Mouse (Mus musculus) liver, embryonic 14.5 days (tissue): ENCODE measurements at regions not wholly inside any gene's neighbourhood (a gene's known extent, or its start where the extent isn't known, plus 50 kb on each side); places are given as distances from the start of the nearest gene placed in this dataset.

Experiments used
- ATAC-seq: fragments of 200-750 bp; cut with Nextera tagmentation; 2 replicates; pipeline ENCODE4 v1.8.0; 2017; ENCODE audit warnings: moderate number of reproducible peaks, mild to moderate bottlenecking, moderate library complexity; ENCODE audit not compliant: insufficient read depth
- DNase-seq, 3 experiments: peaks; one replicate each; pipeline ENCODE4 v3.0.0-alpha.2; 2012 to 2013; ENCODE audit warnings: low read depth in 3 of 3, low spot score in 3 of 3
- H3K27ac ChIP-seq: fragments of 300-500 bp; sonication (generic); 2 replicates; pipeline ENCODE4 v1.5.1; 2014; ENCODE audit warnings: moderate library complexity, mild to moderate bottlenecking, control low read depth, inconsistent platforms
- H3K27me3 ChIP-seq: fragments of 300-500 bp; sonication (generic); 2 replicates; pipeline ENCODE4 v1.6.1; 2014; ENCODE audit warnings: mild to moderate bottlenecking, low read length, moderate library complexity; ENCODE audit not compliant: control insufficient read depth, insufficient read depth
- H3K36me3 ChIP-seq: fragments of 300-500 bp; sonication (generic); replicated peaks from 2 replicates; pipeline ENCODE4 v1.6.1; 2014; ENCODE audit warnings: low read depth; ENCODE audit not compliant: control insufficient read depth, insufficient read depth
- H3K4me1 ChIP-seq, 2 experiments: fragments of 200-500 bp in 1 of 2; fragments of 300-500 bp in 1 of 2; sonication (generic) in 1 of 2; replicated peaks; 2 replicates each; pipeline ENCODE4 v1.6.1; 2012 to 2014; ENCODE audit warnings: antibody characterized with exemption in 1 of 2, inconsistent platforms in 1 of 2, low read length in 1 of 2; ENCODE audit not compliant: control insufficient read depth in 2 of 2, insufficient read depth in 2 of 2
- H3K4me2 ChIP-seq: fragments of 300-500 bp; sonication (generic); 2 replicates; pipeline ENCODE4 v1.6.1; 2014; ENCODE audit warnings: low read depth, mild to moderate bottlenecking, control low read depth, moderate library complexity
- H3K4me3 ChIP-seq, 2 experiments: fragments of 200-500 bp in 1 of 2; fragments of 300-500 bp in 1 of 2; sonication (generic) in 1 of 2; 2 replicates each; pipeline ENCODE4 v1.5.1; 2012 to 2014; ENCODE audit warnings: low read depth in 2 of 2, low read length in 2 of 2, mild to moderate bottlenecking in 2 of 2, control low read depth in 1 of 2, inconsistent platforms in 1 of 2, moderate library complexity in 1 of 2; ENCODE audit not compliant: insufficient read depth in 1 of 2
- H3K9ac ChIP-seq: fragments of 300-500 bp; sonication (generic); replicated peaks from 2 replicates; pipeline ENCODE4 v1.6.1; 2014; ENCODE audit warnings: mild to moderate bottlenecking, control low read depth, moderate library complexity
- H3K9me3 ChIP-seq: fragments of 300-500 bp; sonication (generic); 2 replicates; pipeline ENCODE4 v1.6.1; 2016; ENCODE audit warnings: low read length, mixed read lengths; ENCODE audit not compliant: control insufficient read depth
- CTCF ChIP-seq: IDR thresholded peaks from 2 replicates; pipeline ENCODE4 v1.5.1; 2016; ENCODE audit warnings: antibody characterized with exemption, low read depth, control low read depth
- EP300 ChIP-seq: IDR thresholded peaks from 2 replicates; pipeline ENCODE4 v1.6.1; 2016; ENCODE audit warnings: antibody characterized with exemption, low read depth
- WGBS: fragments of 180-500 bp; shearing (Covaris S2); extraction: QIAGEN DNeasy Blood & Tissue Kit; methylation state at CpG from one replicate; pipeline ENCODE4 v1.1.7; 2014; ENCODE audit not compliant: insufficient replicate concordance; 5-methylcytosine and 5-hydroxymethylcytosine counted together

- TF ChIP-seq EP300 = no peak
- TF ChIP-seq CTCF = no peak
- 70% methylated on average over 7 of the region's 7 CpGs for WGBS
Measured at GRCm38 (mm10) chr17:51371937-51372479, 192.9 kb upstream of the Tbc1d5 start.

DNA sequence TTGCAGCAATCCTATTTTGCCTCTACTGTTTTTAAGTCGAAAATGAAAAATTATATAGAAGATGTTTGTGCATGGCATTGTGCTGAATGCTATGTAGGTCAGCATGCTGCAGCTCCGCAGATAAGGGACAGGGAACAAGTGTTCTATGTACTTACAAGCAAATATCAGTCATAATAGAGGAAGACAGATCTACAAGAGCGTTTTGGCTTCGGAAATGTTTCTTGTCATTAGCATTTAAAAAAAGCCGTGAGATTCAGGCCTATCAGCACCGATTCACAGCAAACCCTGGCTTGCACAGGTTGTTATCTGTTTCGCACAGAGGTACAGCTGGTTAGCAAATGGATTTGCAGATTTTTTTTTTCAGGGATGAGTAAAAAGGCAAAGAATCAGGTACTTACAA, 191.8 kb upstream of the Tbc1d5 start:
- no peaks in the 10 kb centered on the region for H3K36me3 ChIP-seq
- H3K9ac ChIP-seq = no peak overlapping the region
- no peak for TF ChIP-seq CTCF
- TF ChIP-seq EP300 = no peak
- no peak overlapping the region for H3K4me2 ChIP-seq
- no peaks in the 10 kb centered on the region for H3K9me3 ChIP-seq
- no peaks in the 10 kb centered on the region for H3K4me1 ChIP-seq
- 21% methylated on average over 7 of the region's 7 CpGs for WGBS
- H3K27ac ChIP-seq = no peak overlapping the region
- H3K4me3 ChIP-seq = no peak overlapping the region
- no peak for ATAC-seq
- H3K27me3 ChIP-seq = no peaks in the 10 kb centered on the region
- DNase-seq = no peak

More at GRCm38 (mm10) chr17:51371937-51372479, 192.9 kb upstream of the Tbc1d5 start:
- H3K4me3 ChIP-seq = no peak overlapping the region
- no peak overlapping the region for H3K4me2 ChIP-seq
- no peak for DNase-seq
- no peak for ATAC-seq
- no peak overlapping the region for H3K9ac ChIP-seq
- H3K36me3 ChIP-seq = no peaks in the 10 kb centered on the region
- no peaks in the 10 kb centered on the region for H3K27me3 ChIP-seq
- H3K4me1 ChIP-seq = no peaks in the 10 kb centered on the region
- H3K9me3 ChIP-seq = no peaks in the 10 kb centered on the region
- no peak overlapping the region for H3K27ac ChIP-seq

- WGBS = 69% methylated on average over 9 of the region's 9 CpGs
- Histone ChIP-seq H3K4me3 (no peak overlapping the region), H3K4me1 (no peaks in the 10 kb centered on the region), H3K27ac (no peak overlapping the region), H3K27me3 (no peaks in the 10 kb centered on the region), H3K36me3 (no peaks in the 10 kb centered on the region), H3K9me3 (no peaks in the 10 kb centered on the region), H3K4me2 (no peak overlapping the region), H3K9ac (no peak overlapping the region)
- no peak for TF ChIP-seq EP300
- TF ChIP-seq CTCF = no peak
- DNase-seq (no peak), ATAC-seq (no peak)
Measured at GRCm38 (mm10) chr17:51370085-51370484, 190.9 kb upstream of the Tbc1d5 start.

DNA sequence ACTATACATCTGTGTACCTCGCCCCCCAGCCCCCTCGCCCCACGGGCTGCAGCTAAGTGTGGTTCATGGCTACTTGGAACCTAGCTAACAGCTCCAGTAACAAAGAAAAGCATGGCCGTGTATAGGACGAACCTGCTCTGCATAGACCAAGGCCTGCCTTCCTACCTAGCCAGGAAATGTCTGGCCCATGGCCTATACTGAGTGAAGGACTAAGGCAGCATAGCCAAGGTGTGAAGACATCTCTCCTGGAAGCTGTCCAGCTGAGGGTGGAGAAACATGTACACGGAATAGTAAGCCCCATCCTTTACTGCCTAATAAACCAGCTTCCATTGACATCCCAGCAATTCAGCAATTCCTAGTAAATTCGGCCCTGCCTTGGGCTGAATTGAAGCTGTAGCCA, 183.6 kb upstream of the Tbc1d5 start:
- WGBS = 69% methylated on average over 7 of the region's 7 CpGs
- no peaks in the 10 kb centered on the region for H3K36me3 ChIP-seq
- H3K4me3 ChIP-seq = no peak overlapping the region
- no peaks in the 10 kb centered on the region for H3K27me3 ChIP-seq
- no peak overlapping the region for H3K9ac ChIP-seq
- no peak for TF ChIP-seq CTCF
- no peak for TF ChIP-seq EP300
- no peak for DNase-seq
- no peak for ATAC-seq
- no peaks in the 10 kb centered on the region for H3K9me3 ChIP-seq
- no peaks in the 10 kb centered on the region for H3K4me1 ChIP-seq
- no peak overlapping the region for H3K4me2 ChIP-seq
- H3K27ac ChIP-seq = no peak overlapping the region

DNA sequence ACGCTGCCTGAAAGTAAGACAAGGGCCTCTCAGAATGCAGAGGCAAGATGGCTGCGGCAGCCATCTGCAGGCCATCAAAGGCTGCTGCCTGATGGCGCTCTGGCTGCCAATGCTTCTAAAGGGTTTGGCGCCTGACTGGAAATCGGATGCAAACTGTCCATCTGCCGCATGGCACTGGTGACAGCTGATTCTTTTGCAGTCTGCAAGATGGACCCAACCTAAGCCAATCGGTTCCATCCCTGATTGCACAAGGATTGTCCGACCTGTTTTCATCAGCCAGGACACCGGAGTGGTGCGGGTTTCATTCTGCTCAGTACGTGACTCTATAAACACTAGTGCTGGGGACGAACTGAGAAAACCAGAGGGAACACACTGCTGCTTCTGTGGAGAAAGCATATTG, 183.1 kb upstream of the Tbc1d5 start:
- TF ChIP-seq EP300 = no peak
- TF ChIP-seq CTCF = no peak
- 81% methylated on average over 12 of the region's 12 CpGs for WGBS
- no peak for DNase-seq

More for the DNA sequence above, 183.1 kb upstream of the Tbc1d5 start:
- H3K27me3 ChIP-seq = no peaks in the 10 kb centered on the region
- no peak overlapping the region for H3K9ac ChIP-seq
- no peak overlapping the region for H3K4me2 ChIP-seq
- H3K27ac ChIP-seq = no peak overlapping the region
- H3K9me3 ChIP-seq = no peaks in the 10 kb centered on the region
- no peak overlapping the region for H3K4me3 ChIP-seq
- H3K36me3 ChIP-seq = no peaks in the 10 kb centered on the region
- no peak for ATAC-seq
- H3K4me1 ChIP-seq = no peaks in the 10 kb centered on the region
